Mouse (Mus musculus): ENCODE data around the gene Itgb2l. TPM values are rescaled to one million over a fixed set of nuclear protein-coding genes. Genes with fewer than 3 reads are reported as not detected.

The Itgb2l gene
- polyA plus RNA-seq, 2 experiments = 1.1 to 1.9 TPM

DNA sequence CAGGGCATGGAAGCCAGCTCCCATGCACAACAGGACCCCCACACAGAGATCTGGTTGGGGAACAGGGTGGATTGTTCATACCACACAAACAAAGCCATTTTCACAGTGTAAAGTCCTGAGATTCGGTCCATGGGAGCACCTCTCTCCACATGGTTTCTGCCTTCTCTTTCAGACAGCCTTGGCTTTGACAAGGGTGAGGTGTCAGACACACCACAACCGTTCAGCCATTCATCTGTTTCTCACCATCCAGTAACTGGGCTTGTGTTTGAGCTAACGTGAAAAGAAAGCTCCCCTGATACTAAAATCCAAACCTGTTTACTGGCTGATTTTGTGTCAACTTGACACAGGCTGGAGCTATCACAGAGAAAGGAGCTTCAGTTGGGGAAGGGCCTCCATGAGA is 30.8 kb upstream of the Itgb2l start:
- H3K4me1 ChIP-seq (replicated peaks; ENCODE audit: control insufficient read depth in 2 of 2, insufficient read depth in 2 of 2, low read length in 1 of 2) = no peaks in the 10 kb centered on the region
- H3K9me3 ChIP-seq (ENCODE audit: control insufficient read depth, low read length) = no peaks in the 10 kb centered on the region
- TF ChIP-seq CTCF (IDR thresholded peaks at IDR 0.05; ENCODE audit: low read depth) = no peak
- TF ChIP-seq EP300 (IDR thresholded peaks at IDR 0.05; ENCODE audit: low read depth) = no peak
- no peaks in the 10 kb centered on the region for H3K36me3 ChIP-seq (replicated peaks; ENCODE audit: control insufficient read depth, insufficient read depth, low read depth)
- 38% methylated on average over 3 of the region's 3 CpGs for WGBS (ENCODE audit: insufficient replicate concordance)
- no peak overlapping the region for H3K9ac ChIP-seq (replicated peaks)
- H3K27me3 ChIP-seq (ENCODE audit: control insufficient read depth, insufficient read depth, low read length) = no peaks in the 10 kb centered on the region
- no peak overlapping the region for H3K4me2 ChIP-seq (ENCODE audit: low read depth)
- no peak overlapping the region for H3K4me3 ChIP-seq (ENCODE audit: insufficient read depth in 1 of 2, low read depth in 2 of 2, low read length in 2 of 2)
- no peak overlapping the region for H3K27ac ChIP-seq
- no peak for DNase-seq (ENCODE audit: low read depth in 3 of 3, low spot score in 3 of 3)
- ATAC-seq (ENCODE audit: insufficient read depth) = no peak

DNA sequence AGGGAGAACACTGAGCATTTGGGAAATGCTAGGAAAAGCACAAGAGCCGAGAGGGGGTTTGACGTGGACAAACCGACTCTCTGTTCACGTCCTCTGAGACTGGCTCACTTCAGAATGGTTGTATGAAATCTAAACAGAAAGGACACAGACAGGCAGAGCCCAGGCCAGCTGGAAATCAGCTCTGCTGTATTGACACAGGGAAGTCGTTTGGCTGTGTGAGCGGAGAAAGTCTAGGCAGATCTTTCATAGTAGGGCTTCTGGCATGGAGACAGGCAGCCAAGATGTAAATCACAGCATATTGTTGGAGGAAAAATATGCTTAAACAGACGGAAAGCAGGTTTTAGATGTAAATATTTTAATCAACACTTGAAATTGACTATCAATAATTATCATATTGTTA is 29.4 kb upstream of the Itgb2l start:
- H3K4me2 ChIP-seq (ENCODE audit: low read depth) = no peak overlapping the region
- WGBS (ENCODE audit: insufficient replicate concordance) = 46% methylated on average over 7 of the region's 7 CpGs
- ATAC-seq (ENCODE audit: insufficient read depth) = no peak

DNA sequence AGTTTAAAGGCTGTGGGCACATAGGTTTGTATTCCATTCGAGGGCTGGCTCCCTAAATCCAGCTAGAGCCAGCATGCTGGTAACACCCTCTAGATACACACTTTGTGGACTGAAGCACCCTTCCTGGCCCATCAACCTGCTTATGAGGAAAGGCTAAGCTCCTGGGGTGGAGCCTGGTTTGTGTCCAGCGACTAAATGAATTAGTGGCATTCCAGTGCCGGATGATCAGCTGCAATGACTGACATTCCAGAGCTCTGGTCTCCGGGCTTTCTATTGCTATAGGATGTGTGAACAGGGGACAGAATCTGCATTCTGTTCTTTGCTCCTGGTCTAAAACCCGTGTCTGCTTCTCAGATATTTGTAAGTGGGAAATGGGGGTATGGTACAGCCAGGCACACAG is 28.9 kb upstream of the Itgb2l start:
- DNase-seq (ENCODE audit: low read depth in 3 of 3, low spot score in 3 of 3) = no peak
- no peak overlapping the region for H3K9ac ChIP-seq (replicated peaks)
- WGBS (ENCODE audit: insufficient replicate concordance) = 44% methylated on average over 5 of the region's 5 CpGs
- no peaks in the 10 kb centered on the region for H3K27me3 ChIP-seq (ENCODE audit: control insufficient read depth, insufficient read depth, low read length)
- H3K4me3 ChIP-seq (ENCODE audit: insufficient read depth in 1 of 2, low read depth in 2 of 2, low read length in 2 of 2) = no peak overlapping the region
- H3K4me1 ChIP-seq (replicated peaks; ENCODE audit: control insufficient read depth in 2 of 2, insufficient read depth in 2 of 2, low read length in 1 of 2) = no peaks in the 10 kb centered on the region
- no peaks in the 10 kb centered on the region for H3K9me3 ChIP-seq (ENCODE audit: control insufficient read depth, low read length)
- H3K4me2 ChIP-seq (ENCODE audit: low read depth) = no peak overlapping the region
- no peak overlapping the region for H3K27ac ChIP-seq
- no peak for TF ChIP-seq CTCF (IDR thresholded peaks at IDR 0.05; ENCODE audit: low read depth)
- no peak for TF ChIP-seq EP300 (IDR thresholded peaks at IDR 0.05; ENCODE audit: low read depth)
- no peaks in the 10 kb centered on the region for H3K36me3 ChIP-seq (replicated peaks; ENCODE audit: control insufficient read depth, insufficient read depth, low read depth)
- no peak for ATAC-seq (ENCODE audit: insufficient read depth)

More for the DNA sequence above, 29.4 kb upstream of the Itgb2l start:
- Histone ChIP-seq H3K36me3 (replicated peaks; ENCODE audit: control insufficient read depth, insufficient read depth, low read depth) (no peaks in the 10 kb centered on the region), H3K9ac (replicated peaks) (no peak overlapping the region), H3K4me1 (replicated peaks; ENCODE audit: control insufficient read depth in 2 of 2, insufficient read depth in 2 of 2, low read length in 1 of 2) (no peaks in the 10 kb centered on the region), H3K27me3 (ENCODE audit: control insufficient read depth, insufficient read depth, low read length) (no peaks in the 10 kb centered on the region), H3K4me3 (ENCODE audit: insufficient read depth in 1 of 2, low read depth in 2 of 2, low read length in 2 of 2) (no peak overlapping the region), H3K9me3 (ENCODE audit: control insufficient read depth, low read length) (no peaks in the 10 kb centered on the region), H3K27ac (no peak overlapping the region)
- TF ChIP-seq EP300 (IDR thresholded peaks at IDR 0.05; ENCODE audit: low read depth) (no peak), CTCF (IDR thresholded peaks at IDR 0.05; ENCODE audit: low read depth) (no peak)
- no peak for DNase-seq (ENCODE audit: low read depth in 3 of 3, low spot score in 3 of 3)

DNA sequence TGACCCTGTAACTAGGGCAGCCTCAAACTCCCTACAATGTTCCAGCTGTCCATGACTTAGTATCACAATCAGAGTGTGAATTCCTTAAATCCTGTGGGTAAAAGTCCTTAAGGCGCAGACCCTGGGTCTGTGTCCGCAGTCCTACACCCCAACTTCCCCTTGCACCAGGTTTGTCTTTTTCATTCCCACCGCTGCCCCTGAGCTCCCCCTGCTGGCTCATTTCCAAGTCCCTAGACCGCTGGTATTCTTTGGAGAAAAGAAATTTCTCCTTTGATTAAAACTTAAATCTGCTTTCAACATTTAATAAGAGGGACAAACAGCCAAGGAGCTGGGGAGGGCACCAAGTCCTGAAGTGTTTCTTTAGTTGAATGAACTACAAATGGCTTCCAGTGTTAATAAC is 26.2 kb upstream of the Itgb2l start:
- H3K4me1 ChIP-seq (replicated peaks; ENCODE audit: control insufficient read depth in 2 of 2, insufficient read depth in 2 of 2, low read length in 1 of 2) = no peaks in the 10 kb centered on the region
- TF ChIP-seq EP300 (IDR thresholded peaks at IDR 0.05; ENCODE audit: low read depth) = no peak
- peak; percentile 51 for TF ChIP-seq CTCF (IDR thresholded peaks at IDR 0.05; ENCODE audit: low read depth)
- H3K9ac ChIP-seq (replicated peaks) = no peak overlapping the region
- H3K27ac ChIP-seq = no peak overlapping the region
- no peaks in the 10 kb centered on the region for H3K9me3 ChIP-seq (ENCODE audit: control insufficient read depth, low read length)
- WGBS (ENCODE audit: insufficient replicate concordance) = 13% methylated on average over 4 of the region's 4 CpGs
- H3K36me3 ChIP-seq (replicated peaks; ENCODE audit: control insufficient read depth, insufficient read depth, low read depth) = no peaks in the 10 kb centered on the region
- no peak overlapping the region for H3K4me3 ChIP-seq (ENCODE audit: insufficient read depth in 1 of 2, low read depth in 2 of 2, low read length in 2 of 2)
- no peaks in the 10 kb centered on the region for H3K27me3 ChIP-seq (ENCODE audit: control insufficient read depth, insufficient read depth, low read length)
- no peak for DNase-seq (ENCODE audit: low read depth in 3 of 3, low spot score in 3 of 3)
- H3K4me2 ChIP-seq (ENCODE audit: low read depth) = no peak overlapping the region
- ATAC-seq (ENCODE audit: insufficient read depth) = no peak

DNA sequence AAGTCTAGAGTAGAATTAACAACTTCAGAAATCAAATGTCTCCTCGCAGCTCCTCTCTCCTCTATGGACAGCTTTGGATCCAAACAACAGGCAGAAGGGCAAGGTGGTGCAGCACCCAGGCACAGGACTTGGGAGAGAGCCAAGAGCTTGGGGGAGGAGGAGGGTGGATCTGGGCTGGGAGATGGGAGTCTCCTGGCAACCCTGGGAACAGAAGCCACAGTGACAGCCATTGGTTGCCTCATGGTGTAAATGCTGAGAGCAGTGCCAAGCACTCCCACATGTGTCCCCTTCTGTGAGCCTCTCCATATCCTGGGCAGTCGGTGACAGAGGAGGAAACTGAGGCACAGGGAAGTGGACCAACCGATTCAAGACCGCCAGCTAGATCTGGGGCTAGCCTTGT is 25.3 kb upstream of the Itgb2l start:
- Histone ChIP-seq H3K36me3 (replicated peaks; ENCODE audit: control insufficient read depth, insufficient read depth, low read depth) (no peaks in the 10 kb centered on the region), H3K9ac (replicated peaks) (no peak overlapping the region), H3K4me1 (replicated peaks; ENCODE audit: control insufficient read depth in 2 of 2, insufficient read depth in 2 of 2, low read length in 1 of 2) (no peaks in the 10 kb centered on the region), H3K4me2 (ENCODE audit: low read depth) (no peak overlapping the region), H3K4me3 (ENCODE audit: insufficient read depth in 1 of 2, low read depth in 2 of 2, low read length in 2 of 2) (no peak overlapping the region), H3K9me3 (ENCODE audit: control insufficient read depth, low read length) (no peaks in the 10 kb centered on the region), H3K27ac (no peak overlapping the region), H3K27me3 (ENCODE audit: control insufficient read depth, insufficient read depth, low read length) (no peaks in the 10 kb centered on the region)
- WGBS (ENCODE audit: insufficient replicate concordance) = 56% methylated on average over 4 of the region's 4 CpGs
- no peak for DNase-seq (ENCODE audit: low read depth in 3 of 3, low spot score in 3 of 3)
- no peak for TF ChIP-seq CTCF (IDR thresholded peaks at IDR 0.05; ENCODE audit: low read depth)
- TF ChIP-seq EP300 (IDR thresholded peaks at IDR 0.05; ENCODE audit: low read depth) = no peak
- no peak for ATAC-seq (ENCODE audit: insufficient read depth)
